Mouse (Mus musculus): Measurements from ENCODE around the gene Trio.

DNA sequence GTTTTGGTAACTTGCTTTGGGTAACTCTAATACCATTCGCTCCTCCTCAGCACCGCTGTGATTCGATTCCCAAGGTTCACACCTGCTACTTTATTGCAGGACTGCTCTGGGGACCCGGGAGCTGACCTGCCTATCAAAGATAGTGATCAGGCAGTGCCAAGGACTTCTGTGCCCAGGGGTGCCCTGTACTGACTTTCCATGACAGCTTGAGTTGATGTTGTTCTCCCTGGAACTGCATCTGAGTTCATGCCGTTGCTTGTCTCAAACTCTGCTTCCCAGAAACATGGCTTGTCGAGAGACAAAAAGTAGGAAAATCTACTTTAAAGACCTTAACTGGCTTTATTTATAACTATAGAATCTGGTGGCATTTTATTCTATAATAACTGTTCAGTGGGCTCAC is 27.6 kb upstream of the Trio start:
- TF ChIP-seq GATA1 (IDR thresholded peaks at IDR 0.05; ENCODE audit: low read length) (no peak), TAL1 (IDR thresholded peaks at IDR 0.05; ENCODE audit: low read length) (no peak)
